Mouse (Mus musculus) kidney, embryonic 15.5 days (tissue): ENCODE measurements around the gene Cd80. TPM values are rescaled to one million over a fixed set of nuclear protein-coding genes. Genes with fewer than 3 reads are reported as not detected.
"Not testable (repeated sequence)": the region's sequence is repeated elsewhere in the genome, so short reads cannot be mapped to it uniquely, and the experiment has no call there.

ENCODE experiments used
- ATAC-seq: fragments of 200-750 bp; cut with Nextera tagmentation; replicated peaks from 2 replicates; pipeline ENCODE4 v1.8.0; 2017; ENCODE audit warnings: moderate TSS enrichment; ENCODE audit not compliant: low FRiP score
- H3K27ac ChIP-seq: fragments of 300-500 bp; sonication (generic); 2 replicates; pipeline ENCODE4 v1.5.1; 2015; ENCODE audit warnings: mild to moderate bottlenecking, inconsistent platforms
- H3K27me3 ChIP-seq: fragments of 300-500 bp; sonication (generic); 2 replicates; pipeline ENCODE4 v1.6.1; 2015; ENCODE audit warnings: inconsistent platforms
- H3K36me3 ChIP-seq: fragments of 300-500 bp; sonication (generic); 2 replicates; pipeline ENCODE4 v1.6.1; 2015; ENCODE audit warnings: inconsistent platforms
- H3K4me1 ChIP-seq: fragments of 300-500 bp; sonication (generic); 2 replicates; pipeline ENCODE4 v1.6.1; 2015; ENCODE audit warnings: inconsistent platforms
- H3K4me2 ChIP-seq: fragments of 300-500 bp; sonication (generic); 2 replicates; pipeline ENCODE4 v1.6.1; 2015; ENCODE audit warnings: moderate library complexity, mild to moderate bottlenecking, inconsistent platforms
- H3K4me3 ChIP-seq: fragments of 300-500 bp; sonication (generic); replicated peaks from 2 replicates; pipeline ENCODE4 v1.5.1; 2015; ENCODE audit warnings: mild to moderate bottlenecking, inconsistent platforms
- H3K9ac ChIP-seq: fragments of 300-500 bp; sonication (generic); 2 replicates; pipeline ENCODE4 v1.6.1; 2015; ENCODE audit warnings: mild to moderate bottlenecking, inconsistent platforms
- H3K9me3 ChIP-seq: fragments of 300-500 bp; sonication (generic); replicated peaks from 2 replicates; pipeline ENCODE4 v1.6.1; 2016; ENCODE audit warnings: inconsistent platforms
- WGBS: fragments of 180-500 bp; shearing (Covaris S2); methylation state at CpG from one replicate; pipeline ENCODE4 v1.1.7; 2015; ENCODE audit warnings: mixed read lengths; 5-methylcytosine and 5-hydroxymethylcytosine counted together
- polyA plus RNA-seq: library from polyadenylated mRNA; unstranded; fragments of >200 nt; fragmentation: Nextera tagmentation; extraction: Ambion mirVana; gene quantifications from 2 replicates; pipeline ENCODE4 v1.2.1, GENCODE M21; 2015

Cd80 gene
- polyA plus RNA-seq, 1 experiment from 2014 or later, result 0.29 TPM

GRCm38 (mm10) chr16:38434295-38434795 lies 21.0 kb upstream of the Cd80 start:
- no peak overlapping the region for H3K27ac ChIP-seq
- no peaks in the 10 kb centered on the region for H3K36me3 ChIP-seq
- no peaks in the 10 kb centered on the region for H3K27me3 ChIP-seq
- H3K9ac ChIP-seq, result no peak overlapping the region
- no peak overlapping the region for H3K4me3 ChIP-seq
- no peak overlapping the region for H3K4me2 ChIP-seq
- WGBS, result 92% methylated on average over 4 of the region's 4 CpGs
- no peak for ATAC-seq
- 0 out of 2 replicates have a peak, but pooled peaks cover 7% of the 10 kb centered on the region for H3K4me1 ChIP-seq
- H3K9me3 ChIP-seq, result no peaks in the 10 kb centered on the region

GRCm38 (mm10) chr16:38439190-38439589 lies 16.2 kb upstream of the Cd80 start:
- WGBS, result 88% methylated on average over 1 of the region's 1 CpGs
- Histone ChIP-seq H3K9me3 (no peaks in the 10 kb centered on the region), H3K36me3 (peaks cover 11% of the 10 kb centered on the region), H3K9ac (no peak overlapping the region), H3K4me2 (no peak overlapping the region), H3K27me3 (no peaks in the 10 kb centered on the region), H3K4me3 (no peak overlapping the region), H3K4me1 (no peaks in the 10 kb centered on the region), H3K27ac (no peak overlapping the region)
- ATAC-seq, result no peak

- H3K36me3 ChIP-seq, result peaks cover 24% of the 10 kb centered on the region
- no peak overlapping the region for H3K4me2 ChIP-seq
- H3K4me1 ChIP-seq, result no peaks in the 10 kb centered on the region
- H3K27ac ChIP-seq, result no peak overlapping the region
- no peak overlapping the region for H3K9ac ChIP-seq
- H3K4me3 ChIP-seq, result no peak overlapping the region
- no peak for ATAC-seq
- no peaks in the 10 kb centered on the region for H3K27me3 ChIP-seq
- WGBS, result 77% methylated on average over 6 of the region's 6 CpGs
- no peaks in the 10 kb centered on the region for H3K9me3 ChIP-seq
These were observed 15.0 kb upstream of the Cd80 start for GRCm38 (mm10) chr16:38440403-38440802.

- Histone ChIP-seq H3K27me3 (no peaks in the 10 kb centered on the region), H3K27ac (no peak overlapping the region), H3K36me3 (peaks cover 36% of the 10 kb centered on the region), H3K9me3 (no peaks in the 10 kb centered on the region), H3K4me3 (no peak overlapping the region), H3K4me2 (no peak overlapping the region), H3K9ac (no peak overlapping the region), H3K4me1 (no peaks in the 10 kb centered on the region)
- no peak for ATAC-seq
- WGBS, result 87% methylated on average over 5 of the region's 5 CpGs
These were observed 13.8 kb upstream of the Cd80 start for GRCm38 (mm10) chr16:38441611-38442010.

- no peak overlapping the region for H3K4me2 ChIP-seq
- H3K27me3 ChIP-seq, result no peaks in the 10 kb centered on the region
- no peak overlapping the region for H3K4me3 ChIP-seq
- no peak overlapping the region for H3K27ac ChIP-seq
- 81% methylated on average over 8 of the region's 8 CpGs for WGBS
- peaks cover 42% of the 10 kb centered on the region for H3K36me3 ChIP-seq
- H3K9me3 ChIP-seq, result no peaks in the 10 kb centered on the region
- no peaks in the 10 kb centered on the region for H3K4me1 ChIP-seq
- H3K9ac ChIP-seq, result no peak overlapping the region
- ATAC-seq, result no peak
These were observed 13.1 kb upstream of the Cd80 start for GRCm38 (mm10) chr16:38442216-38442615.

GRCm38 (mm10) chr16:38443721-38444464 lies 11.5 kb upstream of the Cd80 start:
- Histone ChIP-seq H3K4me3 (no peak overlapping the region), H3K36me3 (peaks cover 58% of the 10 kb centered on the region), H3K4me2 (no peak overlapping the region), H3K27ac (no peak overlapping the region), H3K27me3 (no peaks in the 10 kb centered on the region), H3K9ac (no peak overlapping the region), H3K4me1 (no peaks in the 10 kb centered on the region), H3K9me3 (no peaks in the 10 kb centered on the region)
- ATAC-seq, result no peak
- 97% methylated on average over 7 of the region's 7 CpGs for WGBS

GRCm38 (mm10) chr16:38445046-38445445 lies 10.3 kb upstream of the Cd80 start:
- WGBS, result 83% methylated on average over 1 of the region's 1 CpGs
- no peak for ATAC-seq

GRCm38 (mm10) chr16:38445576-38445975 lies 9.8 kb upstream of the Cd80 start:
- no peaks in the 10 kb centered on the region for H3K4me1 ChIP-seq
- H3K9me3 ChIP-seq, result no peaks in the 10 kb centered on the region
- WGBS, result 92% methylated on average over 20 of the region's 20 CpGs
- H3K27ac ChIP-seq, result no peak overlapping the region
- no peak overlapping the region for H3K4me3 ChIP-seq
- H3K36me3 ChIP-seq, result peaks cover 75% of the 10 kb centered on the region
- H3K4me2 ChIP-seq, result no peak overlapping the region
- H3K27me3 ChIP-seq, result no peaks in the 10 kb centered on the region
- ATAC-seq, result no peak
- no peak overlapping the region for H3K9ac ChIP-seq

More at GRCm38 (mm10) chr16:38445046-38445445, 10.3 kb upstream of the Cd80 start:
- Histone ChIP-seq H3K4me2 (no peak overlapping the region), H3K27me3 (no peaks in the 10 kb centered on the region), H3K9ac (no peak overlapping the region), H3K4me1 (no peaks in the 10 kb centered on the region), H3K27ac (no peak overlapping the region), H3K4me3 (no peak overlapping the region), H3K36me3 (peaks cover 70% of the 10 kb centered on the region), H3K9me3 (no peaks in the 10 kb centered on the region)

- not testable (repeated sequence) for H3K4me3 ChIP-seq, H3K4me1 ChIP-seq, H3K27me3 ChIP-seq, H3K9me3 ChIP-seq, ATAC-seq, H3K27ac ChIP-seq, H3K4me2 ChIP-seq, H3K9ac ChIP-seq
- peaks cover 76% of the 10 kb centered on the region for H3K36me3 ChIP-seq
- 94% methylated on average over 2 of the region's 2 CpGs for WGBS
These were observed 9.2 kb upstream of the Cd80 start for GRCm38 (mm10) chr16:38446141-38446540.

- H3K4me1 ChIP-seq, result peaks cover 12% of the 10 kb centered on the region
- no peak overlapping the region for H3K4me3 ChIP-seq
- peaks cover 76% of the 10 kb centered on the region for H3K36me3 ChIP-seq
- H3K9ac ChIP-seq, result no peak overlapping the region
- WGBS, result 93% methylated on average over 21 of the region's 21 CpGs
- no peak overlapping the region for H3K27ac ChIP-seq
- H3K27me3 ChIP-seq, result no peaks in the 10 kb centered on the region
- no peak overlapping the region for H3K4me2 ChIP-seq
- no peaks in the 10 kb centered on the region for H3K9me3 ChIP-seq
- ATAC-seq, result no peak
These were observed 8.0 kb upstream of the Cd80 start for GRCm38 (mm10) chr16:38447366-38447765.

GRCm38 (mm10) chr16:38448458-38448857 lies 6.9 kb upstream of the Cd80 start:
- no peaks in the 10 kb centered on the region for H3K9me3 ChIP-seq
- H3K4me2 ChIP-seq, result no peak overlapping the region
- no peak overlapping the region for H3K27ac ChIP-seq
- H3K9ac ChIP-seq, result no peak overlapping the region
- H3K4me3 ChIP-seq, result no peak overlapping the region
- 90% methylated on average over 12 of the region's 12 CpGs for WGBS
- no peak for ATAC-seq
- no peaks in the 10 kb centered on the region for H3K27me3 ChIP-seq
- peaks cover 15% of the 10 kb centered on the region for H3K4me1 ChIP-seq
- H3K36me3 ChIP-seq, result peaks cover 72% of the 10 kb centered on the region

- Histone ChIP-seq H3K27ac (no peak overlapping the region), H3K9me3 (no peaks in the 10 kb centered on the region), H3K27me3 (no peaks in the 10 kb centered on the region), H3K4me2 (no peak overlapping the region), H3K9ac (no peak overlapping the region), H3K4me1 (peaks cover 15% of the 10 kb centered on the region), H3K4me3 (no peak overlapping the region), H3K36me3 (peaks cover 50% of the 10 kb centered on the region)
- ATAC-seq, result no peak
- WGBS, result 92% methylated on average over 7 of the region's 7 CpGs
These were observed 4.7 kb upstream of the Cd80 start for GRCm38 (mm10) chr16:38450707-38451106.
